Mouse (Mus musculus) limb, embryonic 12.5 days (tissue): ENCODE results near the gene Slc25a16. TPM values are rescaled to one million over a fixed set of nuclear protein-coding genes. Genes with fewer than 3 reads are reported as not detected.

ENCODE experiments used
- ATAC-seq: fragments of 200-750 bp; cut with Nextera tagmentation; 2 replicates; pipeline ENCODE4 v1.8.0; 2017; ENCODE audit warnings: low read depth, moderate TSS enrichment; ENCODE audit not compliant: insufficient number of reproducible peaks, insufficient read depth, low FRiP score, low TSS enrichment
- H3K27ac ChIP-seq: fragments of 300-500 bp; sonication (generic); 2 replicates; pipeline ENCODE4 v1.5.1; 2016; ENCODE audit warnings: mild to moderate bottlenecking, moderate library complexity
- H3K27me3 ChIP-seq: fragments of 300-500 bp; sonication (generic); 2 replicates; pipeline ENCODE4 v1.6.1; 2016; ENCODE audit warnings: mild to moderate bottlenecking, moderate library complexity
- H3K36me3 ChIP-seq: fragments of 300-500 bp; sonication (generic); 2 replicates; pipeline ENCODE4 v1.6.1; 2016; ENCODE audit warnings: mild to moderate bottlenecking, moderate library complexity
- H3K4me1 ChIP-seq: fragments of 300-500 bp; sonication (generic); replicated peaks from 2 replicates; pipeline ENCODE4 v1.6.1; 2016
- H3K4me2 ChIP-seq: fragments of 300-500 bp; sonication (generic); 2 replicates; pipeline ENCODE4 v1.6.1; 2016; ENCODE audit warnings: mild to moderate bottlenecking, moderate library complexity
- H3K4me3 ChIP-seq: fragments of 300-500 bp; sonication (generic); replicated peaks from 2 replicates; pipeline ENCODE4 v1.5.1; 2016; ENCODE audit warnings: mild to moderate bottlenecking
- H3K9ac ChIP-seq: fragments of 300-500 bp; sonication (generic); replicated peaks from 2 replicates; pipeline ENCODE4 v1.6.1; 2016; ENCODE audit warnings: mild to moderate bottlenecking, moderate library complexity
- H3K9me3 ChIP-seq: fragments of 300-500 bp; sonication (generic); 2 replicates; pipeline ENCODE4 v1.6.1; 2016; ENCODE audit warnings: mild to moderate bottlenecking, moderate library complexity
- WGBS: fragments of 180-500 bp; shearing (Covaris S2); methylation state at CpG from one replicate; pipeline ENCODE4 v1.1.7; 2016; 5-methylcytosine and 5-hydroxymethylcytosine counted together
- polyA plus RNA-seq: library from polyadenylated mRNA; unstranded; fragments of >200 nt; fragmentation: Nextera tagmentation; extraction: Ambion mirVana; gene quantifications from 2 replicates; pipeline ENCODE4 v1.2.1, GENCODE M21; 2016

Gene Slc25a16
- 10.9 and 11.5 TPM in 2 replicates for polyA plus RNA-seq

DNA sequence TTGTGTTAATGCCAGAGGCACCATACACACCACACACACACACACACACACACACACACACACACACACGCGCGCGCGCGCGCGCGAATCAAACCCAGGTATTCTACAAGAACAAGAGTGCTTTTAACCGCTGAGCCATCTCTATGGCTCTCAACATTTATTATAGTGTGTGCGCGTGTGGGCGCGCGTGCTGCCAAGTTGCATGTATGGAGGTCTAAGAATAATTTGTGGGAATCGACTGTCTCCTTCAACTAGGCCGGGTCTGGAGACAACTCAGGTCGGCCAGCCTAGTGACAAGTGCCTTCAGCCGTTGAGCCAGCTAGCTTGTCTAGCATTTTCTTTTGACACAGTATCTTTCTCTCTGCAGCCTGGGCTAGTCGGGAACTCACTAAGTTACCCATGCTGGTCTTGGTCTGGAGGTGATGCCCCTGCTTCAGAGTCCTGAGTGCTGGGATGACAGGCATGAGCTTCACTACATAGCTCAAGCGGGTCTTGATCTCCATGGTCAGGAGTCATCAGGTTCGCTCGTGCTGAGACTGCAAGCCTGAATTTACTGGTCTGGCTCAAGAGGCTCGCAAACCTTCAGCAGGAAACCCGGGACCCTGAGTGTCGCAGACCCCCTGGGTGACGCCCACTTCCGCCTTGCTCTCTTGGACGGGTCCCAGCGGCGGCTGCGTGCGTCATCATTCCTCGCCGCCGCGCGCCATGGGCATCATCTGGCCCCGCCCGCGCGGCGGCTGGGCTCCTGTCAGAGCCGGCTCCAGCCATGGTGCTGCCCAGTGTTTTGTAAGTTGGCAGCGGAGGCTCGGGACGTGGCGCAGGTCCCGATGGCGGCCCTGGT is at the start of gene Slc25a16:
Gene Slc25a16, plus strand, starts transcription at position 709 of the 841 bp plus-strand sequence.
- H3K4me3 ChIP-seq = peak within 1 kb of the TSS; percentile 98
- H3K9ac ChIP-seq = peak within 1 kb of the TSS; percentile 82
- H3K4me1 ChIP-seq = peaks cover 6% of the 10 kb centered on the region
- H3K27me3 ChIP-seq = no peaks in the 10 kb centered on the region
- peak; percentile 95 for ATAC-seq
- no peaks in the 10 kb centered on the region for H3K9me3 ChIP-seq
- H3K4me2 ChIP-seq = peak within 1 kb of the TSS; percentile 78
- H3K27ac ChIP-seq = peak within 1 kb of the TSS; percentile 72
- WGBS = 7% methylated on average over 50 of the region's 50 CpGs
- H3K36me3 ChIP-seq = 0 out of 2 replicates have a peak, but pooled peaks cover 4% of the 10 kb centered on the region

GRCm38 (mm10) chr10:62874828-62875227 is 45.6 kb upstream of the Slc25a16 start:
- H3K9me3 ChIP-seq = no peaks in the 10 kb centered on the region
- no peaks in the 10 kb centered on the region for H3K27me3 ChIP-seq
- 82% methylated on average over 4 of the region's 4 CpGs for WGBS
- H3K9ac ChIP-seq = no peak overlapping the region
- ATAC-seq = no peak
- H3K4me1 ChIP-seq = no peaks in the 10 kb centered on the region
- H3K36me3 ChIP-seq = peaks cover 32% of the 10 kb centered on the region
- no peak overlapping the region for H3K4me2 ChIP-seq
- no peak overlapping the region for H3K27ac ChIP-seq
- no peak overlapping the region for H3K4me3 ChIP-seq

DNA sequence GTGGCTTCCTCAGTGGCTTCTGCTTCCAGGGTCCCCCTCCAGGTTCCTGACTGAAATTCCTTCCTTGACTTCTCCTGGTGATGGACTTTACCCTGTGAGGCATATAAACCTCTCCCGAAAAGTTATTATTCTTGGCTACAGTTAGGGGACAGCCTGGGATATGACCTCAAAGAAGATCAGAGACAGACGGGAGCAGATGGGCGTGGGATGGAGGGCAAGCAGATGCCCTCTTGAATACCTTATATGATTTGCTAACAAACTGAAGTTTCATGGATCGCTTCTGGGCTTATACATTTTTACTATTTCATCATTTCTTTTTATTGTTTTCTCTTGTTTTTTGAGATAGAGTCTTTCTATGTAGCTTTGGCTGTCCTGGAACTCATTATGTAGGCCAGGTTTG is 44.9 kb upstream of the Slc25a16 start:
- Histone ChIP-seq H3K4me2 (no peak overlapping the region), H3K9me3 (no peaks in the 10 kb centered on the region), H3K4me1 (no peaks in the 10 kb centered on the region), H3K27me3 (no peaks in the 10 kb centered on the region), H3K9ac (no peak overlapping the region), H3K4me3 (no peak overlapping the region), H3K36me3 (peaks cover 33% of the 10 kb centered on the region), H3K27ac (no peak overlapping the region)
- no peak for ATAC-seq
- WGBS = 94% methylated on average over 4 of the region's 4 CpGs

DNA sequence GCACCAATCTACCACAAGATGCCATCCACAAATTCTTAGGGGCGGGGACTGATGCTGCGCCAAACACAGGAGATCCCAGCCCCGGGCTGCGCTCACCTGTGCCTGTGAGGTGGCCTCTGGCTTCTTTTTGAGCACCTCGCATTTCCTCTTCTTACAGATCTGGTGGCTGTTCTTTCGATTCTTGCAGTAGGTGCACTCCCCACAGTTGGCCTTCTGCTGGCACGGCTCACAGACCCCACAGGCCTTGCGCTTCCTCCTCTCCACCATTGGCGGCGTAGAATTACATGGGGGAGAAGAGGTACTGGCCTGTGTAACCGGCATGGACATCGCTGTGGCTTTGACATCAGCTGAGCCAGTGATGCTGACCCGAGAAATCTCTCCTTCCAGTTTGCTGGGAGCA is 42.4 kb upstream of the Slc25a16 start:
- Histone ChIP-seq H3K4me2 (no peak overlapping the region), H3K27me3 (no peaks in the 10 kb centered on the region), H3K4me3 (no peak overlapping the region), H3K27ac (no peak overlapping the region), H3K36me3 (peaks cover 33% of the 10 kb centered on the region), H3K4me1 (no peaks in the 10 kb centered on the region), H3K9me3 (no peaks in the 10 kb centered on the region), H3K9ac (no peak overlapping the region)
- ATAC-seq = no peak
- WGBS = 81% methylated on average over 13 of the region's 13 CpGs

- H3K4me1 ChIP-seq = peaks cover 9% of the 10 kb centered on the region
- WGBS = 51% methylated on average over 5 of the region's 5 CpGs
- no peak overlapping the region for H3K27ac ChIP-seq
- H3K9ac ChIP-seq = no peak overlapping the region
- H3K9me3 ChIP-seq = no peaks in the 10 kb centered on the region
- H3K27me3 ChIP-seq = no peaks in the 10 kb centered on the region
- H3K4me3 ChIP-seq = no peak overlapping the region
- no peak for ATAC-seq
- H3K4me2 ChIP-seq = no peak overlapping the region
- H3K36me3 ChIP-seq = peaks cover 33% of the 10 kb centered on the region
Measured at GRCm38 (mm10) chr10:62881211-62881610, 39.2 kb upstream of the Slc25a16 start.

- ATAC-seq = no peak
- H3K9ac ChIP-seq = no peak overlapping the region
- peaks cover 9% of the 10 kb centered on the region for H3K4me1 ChIP-seq
- H3K27me3 ChIP-seq = no peaks in the 10 kb centered on the region
- 7% methylated on average over 9 of the region's 9 CpGs for WGBS
- H3K27ac ChIP-seq = no peak overlapping the region
- H3K4me2 ChIP-seq = peak overlapping the region; percentile 32; the same call in 1 of the 2 replicates
- H3K36me3 ChIP-seq = peaks cover 10% of the 10 kb centered on the region
- H3K9me3 ChIP-seq = no peaks in the 10 kb centered on the region
- no peak overlapping the region for H3K4me3 ChIP-seq
Measured at GRCm38 (mm10) chr10:62883933-62884372, 36.5 kb upstream of the Slc25a16 start.

- Histone ChIP-seq H3K36me3 (peaks cover 4% of the 10 kb centered on the region), H3K4me1 (peaks cover 9% of the 10 kb centered on the region), H3K9ac (no peak overlapping the region), H3K4me2 (peak overlapping the region; percentile 32; the same call in 1 of the 2 replicates), H3K4me3 (no peak overlapping the region), H3K27me3 (no peaks in the 10 kb centered on the region), H3K9me3 (no peaks in the 10 kb centered on the region), H3K27ac (no peak overlapping the region)
- 73% methylated on average over 1 of the region's 1 CpGs for WGBS
- ATAC-seq = no peak
Measured at GRCm38 (mm10) chr10:62884517-62884916, 35.9 kb upstream of the Slc25a16 start.

GRCm38 (mm10) chr10:62885460-62885859 is 35.0 kb upstream of the Slc25a16 start:
- no peaks in the 10 kb centered on the region for H3K9me3 ChIP-seq
- H3K4me2 ChIP-seq = peak overlapping the region; percentile 88
- H3K36me3 ChIP-seq = no peaks in the 10 kb centered on the region
- H3K9ac ChIP-seq = no peak overlapping the region
- no peaks in the 10 kb centered on the region for H3K27me3 ChIP-seq
- peak overlapping the region; percentile 72 for H3K4me3 ChIP-seq
- H3K4me1 ChIP-seq = peaks cover 9% of the 10 kb centered on the region
- no peak for ATAC-seq
- H3K27ac ChIP-seq = no peak overlapping the region
- 18% methylated on average over 10 of the region's 10 CpGs for WGBS

DNA sequence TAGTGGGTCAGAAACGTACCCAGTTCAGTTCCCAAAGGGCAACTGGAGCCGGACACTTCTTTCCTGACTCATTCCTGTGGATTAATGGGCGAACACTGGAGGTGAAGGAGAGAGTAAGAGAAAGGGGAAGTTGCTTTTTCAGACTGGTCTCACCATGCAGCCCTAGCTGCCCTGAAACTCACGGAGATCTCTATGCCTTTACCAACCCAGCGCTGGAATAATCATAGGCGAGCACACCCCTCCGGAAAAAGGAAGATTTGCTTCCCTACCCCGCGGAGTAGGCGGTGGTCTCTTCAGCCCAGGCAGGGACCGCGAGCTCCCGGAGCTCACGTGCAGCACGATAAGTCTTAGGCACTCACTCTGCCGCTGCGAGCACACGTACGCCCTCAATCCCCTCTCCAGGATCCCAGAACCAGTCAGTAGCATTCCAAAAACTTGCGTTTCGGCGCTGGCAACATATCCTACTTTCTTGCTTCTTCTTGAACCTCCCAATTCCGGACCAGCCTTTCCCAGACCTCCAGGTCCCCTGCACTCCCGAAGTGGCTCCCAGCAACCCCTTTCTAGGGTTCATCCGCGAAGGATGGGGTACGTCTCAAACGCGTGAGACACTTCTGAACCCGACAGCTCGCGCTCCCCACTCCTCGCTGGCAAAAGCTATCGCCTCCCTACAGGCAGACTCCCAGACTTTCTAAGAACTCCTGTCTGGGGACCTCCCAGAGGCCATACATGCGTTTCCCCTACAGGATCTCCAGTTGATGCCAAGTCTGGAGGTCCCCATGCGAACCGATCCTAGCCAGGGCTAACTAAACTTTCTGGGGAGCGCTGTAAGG is 34.2 kb upstream of the Slc25a16 start:
- peak; percentile 54; the same call in 1 of the 2 replicates for ATAC-seq

DNA sequence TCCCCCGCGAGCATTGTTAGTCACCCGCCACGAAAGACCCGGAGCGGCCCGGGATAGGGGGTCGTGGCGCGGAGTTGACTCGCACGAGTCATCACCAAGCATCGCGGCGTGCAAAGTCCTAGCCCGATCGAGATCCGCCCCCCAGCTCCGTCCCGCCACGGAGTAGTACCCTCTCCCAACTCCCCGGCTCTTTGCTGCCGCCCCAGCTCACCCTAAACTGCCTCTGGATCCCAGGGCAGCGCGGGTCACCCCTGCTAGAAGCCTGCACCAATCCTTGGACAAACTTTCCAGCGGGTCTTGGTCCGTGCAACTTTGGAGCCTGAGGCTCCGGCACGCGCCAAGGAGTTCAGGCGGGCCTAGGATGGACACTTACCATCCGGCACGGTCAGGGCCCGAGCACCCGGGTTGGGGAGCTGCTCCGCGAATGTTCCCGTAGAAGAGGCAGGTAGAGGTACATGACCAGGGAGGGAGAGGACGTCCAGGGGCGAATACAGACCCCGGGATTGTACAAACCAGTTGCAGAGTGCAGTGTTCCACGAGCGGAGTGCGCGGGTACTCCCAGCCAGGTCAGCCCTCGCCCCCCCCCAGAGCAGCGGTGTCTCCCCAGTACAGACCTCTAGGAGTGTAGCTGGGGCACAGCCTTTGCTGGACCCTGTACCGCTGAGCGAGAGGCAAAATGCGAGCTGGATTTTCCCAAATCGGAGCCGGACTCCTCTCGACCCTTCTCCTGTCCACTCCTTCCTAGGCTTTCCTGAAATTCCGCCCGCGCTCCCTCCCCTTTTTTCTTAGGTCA is 33.4 kb upstream of the Slc25a16 start:
- under 1% methylated on average over 52 of the region's 56 CpGs for WGBS
- peak; percentile 74 for ATAC-seq
- Histone ChIP-seq H3K9ac (peak overlapping the region; percentile 83), H3K4me3 (peak overlapping the region; percentile 72), H3K4me2 (peak overlapping the region; percentile 88), H3K27me3 (no peaks in the 10 kb centered on the region), H3K27ac (peak overlapping the region; percentile 83), H3K9me3 (no peaks in the 10 kb centered on the region), H3K36me3 (no peaks in the 10 kb centered on the region), H3K4me1 (peaks cover 9% of the 10 kb centered on the region)

More for the DNA sequence above, 34.2 kb upstream of the Slc25a16 start:
- Histone ChIP-seq H3K4me3 (peak overlapping the region; percentile 72), H3K36me3 (no peaks in the 10 kb centered on the region), H3K9me3 (no peaks in the 10 kb centered on the region), H3K27ac (peak overlapping the region; percentile 83), H3K9ac (peak overlapping the region; percentile 83), H3K27me3 (no peaks in the 10 kb centered on the region), H3K4me1 (peaks cover 9% of the 10 kb centered on the region), H3K4me2 (peak overlapping the region; percentile 88)
- WGBS = under 1% methylated on average over 38 of the region's 38 CpGs
